Mouse (Mus musculus): ENCODE measurements around the gene Pik3c2b.
A peak's percentile ranks its signal among the peaks of the same experiment; 100 is the strongest.

Gene Pik3c2b

GRCm38 (mm10) chr1:133135808-133136207 is 90.3 kb downstream of the Pik3c2b start:
- no peak for DNase-seq

DNA sequence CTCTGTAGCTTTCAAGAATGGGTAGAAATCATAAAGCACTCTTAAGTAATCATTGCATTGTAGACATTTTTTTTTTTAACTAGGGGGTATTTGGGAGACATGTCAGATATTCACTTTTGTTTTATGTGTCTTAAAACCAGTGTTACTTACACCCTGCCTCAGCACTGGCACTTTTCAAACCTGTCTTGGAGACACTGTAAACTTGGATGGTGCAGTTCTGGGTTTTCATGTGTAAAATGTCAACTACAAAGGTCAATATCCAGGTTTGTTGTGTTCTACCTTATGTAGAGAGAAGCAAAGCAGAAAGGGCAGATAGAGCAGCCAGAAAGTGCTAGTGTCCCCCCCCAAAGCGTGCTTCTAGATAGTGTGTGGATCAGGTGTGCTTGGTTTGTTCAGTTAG is 92.9 kb downstream of the Pik3c2b start:
- DNase-seq, result no peak

DNA sequence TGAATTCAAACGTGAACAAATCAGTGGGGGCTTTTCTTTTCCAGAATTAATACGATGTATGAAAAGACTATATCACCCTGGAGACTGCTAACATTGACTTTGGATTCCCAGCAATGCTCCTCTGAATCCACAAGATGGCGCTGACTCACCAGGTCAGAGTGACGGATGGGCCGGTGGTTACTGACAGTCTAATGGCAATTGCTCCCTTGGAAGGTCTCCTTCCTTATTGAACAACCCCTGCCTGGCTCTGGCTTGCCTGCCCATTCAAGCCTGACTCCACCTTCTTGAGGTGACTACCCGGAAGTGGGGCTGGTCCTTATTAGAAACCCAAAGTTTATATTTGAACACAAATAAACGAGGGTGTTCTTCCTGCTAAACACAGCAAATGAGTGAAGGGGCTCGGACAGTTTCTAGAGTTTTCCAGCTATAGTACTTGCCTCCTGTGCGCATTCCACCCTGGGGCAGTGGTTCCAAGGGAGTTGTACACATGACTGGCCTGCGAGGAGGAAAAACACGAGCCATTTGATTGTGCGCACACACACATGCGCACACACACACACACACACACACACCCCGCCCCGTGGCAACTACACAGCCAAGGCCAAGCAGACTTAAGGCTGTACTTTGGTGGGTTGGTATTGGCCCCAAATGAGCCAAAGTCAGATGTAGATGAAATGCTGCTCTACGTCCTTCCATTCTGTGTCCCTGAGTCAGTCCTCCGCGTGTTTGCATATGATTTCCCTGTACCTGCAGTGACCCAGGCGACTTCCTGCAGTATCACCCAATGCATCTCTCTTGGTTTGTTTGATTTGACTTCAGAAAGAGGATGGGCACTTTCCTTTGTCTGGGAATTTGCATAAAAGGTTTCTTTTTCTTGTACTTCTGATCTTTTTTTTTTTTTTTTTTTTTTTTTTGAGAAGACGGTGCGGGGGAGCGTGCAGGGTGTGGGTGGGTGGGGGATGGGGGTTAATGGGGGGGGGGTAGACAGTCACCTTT is 100.8 kb downstream of the Pik3c2b start:
- peak; percentile 53 for DNase-seq

- DNase-seq, result no peak
These were observed 101.9 kb downstream of the Pik3c2b start for GRCm38 (mm10) chr1:133147324-133147723.

- DNase-seq, result no peak
These were observed 102.7 kb downstream of the Pik3c2b start for GRCm38 (mm10) chr1:133148122-133148521.

- no peak for DNase-seq
These were observed 105.1 kb downstream of the Pik3c2b start for GRCm38 (mm10) chr1:133150556-133150955.

GRCm38 (mm10) chr1:133152213-133152612 is 106.7 kb downstream of the Pik3c2b start:
- DNase-seq, result no peak

- DNase-seq, result no peak
These were observed 109.8 kb downstream of the Pik3c2b start for GRCm38 (mm10) chr1:133155270-133155669.

Data from kidney, adult 18-20 months (tissue).